Mouse (Mus musculus) v-Abl transformed pro-B cells (cell line): ENCODE results near the gene Arhgap9.
"Not testable (repeated sequence)": the region's sequence is repeated elsewhere in the genome, so short reads cannot be mapped to it uniquely, and the experiment has no call there.

Experiments
- in situ Hi-C, 2 experiments: fragments of 400-800 bp; cut with MboI; formaldehyde crosslinking; loops; one replicate each; pipeline ENCODE4 v1.15.1; 2025; ENCODE audit not compliant: unreplicated experiment in 2 of 2

Gene Arhgap9

GRCm38 (mm10) chr10:127291881-127292638, 29.7 kb upstream of the Arhgap9 start:
- in situ Hi-C loops, result no loop called here

GRCm38 (mm10) chr10:127292987-127293538, 28.7 kb upstream of the Arhgap9 start:
- in situ Hi-C loops, result no loop called here

DNA sequence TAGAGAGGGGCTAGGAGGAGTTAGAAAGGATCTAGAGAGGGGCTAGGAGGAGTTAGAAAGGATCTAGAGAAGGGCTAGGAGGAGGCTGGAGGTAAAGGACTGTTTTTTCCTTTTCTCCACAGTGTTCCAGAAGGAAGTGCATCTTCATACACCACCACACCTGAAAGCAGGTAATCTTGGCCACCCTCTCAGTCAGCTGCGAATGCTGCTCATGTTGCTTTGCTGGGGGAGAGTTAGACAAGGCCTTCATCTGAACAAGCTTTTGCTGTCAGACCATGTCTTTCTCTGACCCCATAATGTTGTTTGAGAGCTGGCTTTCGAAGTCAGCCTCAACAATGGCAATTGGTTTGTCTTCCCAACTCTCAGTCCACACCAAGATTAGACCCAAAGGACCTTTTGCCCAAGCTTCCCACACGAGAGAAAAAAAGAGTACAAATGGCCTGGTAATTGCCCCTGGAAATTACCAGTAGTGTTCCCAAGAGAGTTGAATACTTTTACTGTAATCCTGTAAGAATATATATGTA, 28.1 kb upstream of the Arhgap9 start:
- in situ Hi-C loops, result no loop called here

DNA sequence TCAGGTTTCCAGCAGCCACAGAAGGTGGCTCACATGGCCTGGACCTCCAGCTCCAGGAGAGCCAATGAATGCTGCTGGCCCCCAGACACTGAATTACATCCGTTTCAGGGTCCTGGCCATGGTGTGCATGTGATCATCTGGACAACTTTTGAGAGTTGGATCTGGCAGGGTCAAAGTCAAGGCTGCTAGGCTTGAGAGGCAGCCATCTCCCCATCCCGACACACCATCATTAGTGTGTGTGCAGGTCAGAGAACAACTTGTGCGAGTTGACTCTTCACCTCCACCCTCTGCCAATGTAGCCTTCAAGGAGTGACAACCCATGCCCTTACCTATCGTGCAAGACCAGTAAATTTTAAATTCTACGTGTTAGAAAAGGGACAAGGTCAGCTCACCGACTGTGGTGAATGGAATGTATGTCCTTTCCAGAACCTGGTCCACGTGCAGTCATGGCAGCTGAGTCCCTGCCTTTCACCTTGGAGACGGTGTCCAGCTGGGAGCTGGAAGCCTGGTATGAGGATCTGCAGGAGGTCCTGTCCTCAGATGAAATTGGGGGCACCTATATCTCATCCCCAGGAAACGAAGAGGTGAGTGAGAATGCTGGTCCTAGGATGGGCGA, 26.8 kb upstream of the Arhgap9 start:
- in situ Hi-C loops, result no loop called here

DNA sequence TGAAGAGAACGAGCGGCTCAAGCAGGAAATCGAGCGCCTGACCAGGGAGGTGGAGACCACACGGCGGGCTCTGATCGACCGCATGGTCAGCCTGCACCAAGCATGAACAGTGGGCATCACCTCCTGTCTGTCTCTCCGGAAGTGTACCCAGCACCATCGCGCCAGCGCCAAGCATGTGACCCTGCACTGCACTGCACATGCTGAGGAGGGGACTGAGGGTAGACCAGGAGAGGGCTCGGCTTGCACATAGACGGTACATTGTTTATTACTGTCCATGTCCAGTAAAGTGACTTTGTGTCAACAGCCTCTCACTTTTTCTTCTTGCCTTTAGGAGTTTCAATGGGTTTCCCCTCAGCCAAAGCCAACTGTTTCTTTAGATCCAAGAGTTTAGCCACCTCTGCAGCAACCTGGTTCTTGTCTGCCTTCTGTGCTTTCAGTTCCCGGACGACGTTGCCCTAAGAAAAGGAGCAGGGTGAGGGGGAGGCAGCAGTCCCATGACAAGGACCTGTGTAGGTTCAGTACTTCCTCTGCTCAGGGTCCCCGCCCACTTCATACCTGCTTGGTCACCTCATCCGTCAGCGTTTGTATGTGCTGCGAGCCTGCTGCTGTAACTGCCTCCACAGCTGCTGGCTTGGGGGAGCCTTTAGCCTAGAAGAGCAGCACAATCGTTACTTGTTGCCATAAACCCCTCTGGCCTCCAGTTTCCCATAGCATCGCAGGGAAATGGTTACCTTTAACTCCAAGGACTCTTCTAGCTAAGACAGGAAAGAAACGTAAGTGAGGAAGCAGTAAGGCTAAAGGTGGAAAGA, 25.6 kb upstream of the Arhgap9 start:
- in situ Hi-C loops, result no loop called here

GRCm38 (mm10) chr10:127297015-127297871, 24.5 kb upstream of the Arhgap9 start:
- in situ Hi-C loops, result no loop called here

DNA sequence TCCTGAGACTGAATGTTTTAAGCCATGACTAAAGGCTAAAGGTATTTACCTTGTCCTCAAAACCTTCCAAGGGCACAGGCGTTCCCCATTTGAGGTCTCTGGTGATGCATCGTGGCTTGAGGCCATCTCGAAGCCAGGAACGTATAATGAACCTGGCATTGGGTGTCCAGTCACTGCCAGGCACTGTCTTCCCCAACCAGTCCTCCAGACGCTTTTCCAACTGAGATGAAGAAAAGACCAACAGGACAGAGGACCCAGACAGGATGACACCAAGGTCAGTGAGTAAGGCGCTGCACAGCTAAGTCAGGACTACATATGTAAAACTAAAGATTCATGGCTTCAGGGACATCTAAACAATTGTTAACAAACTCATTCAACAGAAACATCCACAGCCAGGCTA, 21.4 kb upstream of the Arhgap9 start:
- in situ Hi-C loops, result no loop called here

GRCm38 (mm10) chr10:127303136-127303535, 18.6 kb upstream of the Arhgap9 start:
- in situ Hi-C loops, result no loop called here

DNA sequence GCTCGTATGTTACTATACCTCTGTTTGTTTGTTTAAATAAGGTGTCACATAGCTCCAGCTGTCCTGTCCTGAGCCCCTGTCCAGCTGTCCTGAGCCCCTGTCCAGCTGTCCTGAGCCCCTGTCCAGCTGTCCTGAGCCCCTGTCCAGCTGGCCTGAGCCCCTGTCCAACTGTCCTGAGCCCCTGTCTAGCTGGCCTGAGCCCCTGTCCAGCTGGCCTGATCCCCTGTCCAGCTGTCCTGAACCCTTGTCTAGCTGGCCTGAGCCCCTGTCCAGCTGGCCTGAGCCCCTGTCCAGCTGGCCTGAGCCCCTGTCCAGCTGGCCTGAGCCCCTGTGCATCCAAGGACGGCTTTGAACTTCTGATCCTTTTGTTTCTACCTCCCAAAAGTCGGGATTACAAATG, 12.6 kb upstream of the Arhgap9 start:
- in situ Hi-C loops, result not testable (repeated sequence)

- in situ Hi-C loops, result loop anchor here (5.0 kb wide), 1 partner anchor 48 kb away; the partner anchor contains the start of gene Kif5a (in 2 of the 2)
Observed at GRCm38 (mm10) chr10:127310523-127311475, 11.0 kb upstream of the Arhgap9 start.

GRCm38 (mm10) chr10:127311476-127312355, 10.0 kb upstream of the Arhgap9 start, which contains the start of gene Mars:
Mars (minus strand) TSS chr10:127311786.
- in situ Hi-C loops, result loop anchor here (5.0 kb wide), 1 partner anchor 49 kb away; the partner anchor contains the start of gene Kif5a (in 2 of the 2)

- in situ Hi-C loops, result loop anchor here (5.0 kb wide), 1 partner anchor 50 kb away; the partner anchor contains the start of gene Kif5a (in 2 of the 2)
Observed at GRCm38 (mm10) chr10:127312356-127312676, 9.4 kb upstream of the Arhgap9 start.

GRCm38 (mm10) chr10:127312858-127313257, 8.9 kb upstream of the Arhgap9 start:
- in situ Hi-C loops, result loop anchor here (5.0 kb wide), 1 partner anchor 51 kb away; the partner anchor contains the start of gene Kif5a (in 2 of the 2)

DNA sequence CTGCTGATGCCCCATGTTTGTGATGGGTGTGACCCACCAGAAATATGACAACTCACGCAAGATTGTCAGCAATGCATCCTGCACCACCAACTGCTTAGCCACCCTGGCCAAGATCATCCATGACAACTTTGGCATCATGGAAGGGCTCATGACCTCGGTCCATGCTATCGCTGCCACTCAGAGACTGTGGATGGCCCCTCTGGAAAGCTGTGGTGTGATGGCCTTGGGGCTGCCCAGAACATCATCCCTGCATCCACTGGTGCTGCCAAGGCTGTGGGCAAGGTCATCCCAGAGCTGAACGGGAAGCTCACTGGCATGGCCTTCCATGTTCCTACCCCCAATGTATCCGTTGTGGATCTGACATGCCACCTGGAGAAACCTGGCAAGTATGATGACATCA, 8.2 kb upstream of the Arhgap9 start:
- in situ Hi-C loops, result loop anchor here (5.0 kb wide), 1 partner anchor 51 kb away; the partner anchor contains the start of gene Kif5a (in 2 of the 2)

GRCm38 (mm10) chr10:127314950-127315349, 6.8 kb upstream of the Arhgap9 start:
- in situ Hi-C loops, result loop anchor here (5.0 kb wide), 1 partner anchor 53 kb away; the partner anchor contains the start of gene Kif5a (in 2 of the 2)

- in situ Hi-C loops, result no loop called here
Observed at GRCm38 (mm10) chr10:127317277-127317676, 4.5 kb upstream of the Arhgap9 start.

- in situ Hi-C loops, result no loop called here
Observed at GRCm38 (mm10) chr10:127318009-127318408, 3.8 kb upstream of the Arhgap9 start.
